Mouse (Mus musculus): ENCODE measurements around the gene Gm11172. TPM values are rescaled to one million over a fixed set of nuclear protein-coding genes. Genes with fewer than 3 reads are reported as not detected.

The Gm11172 gene
- total and polyA plus RNA-seq, 2 experiments from 2014 or later, result not detected

GRCm38 (mm10) chr16:10861408-10861807 is 48.7 kb downstream of the Gm11172 start:
- WGBS, result 73% methylated on average over 3 of the region's 3 CpGs
- no peak for TF ChIP-seq CTCF (IDR thresholded peaks at IDR 0.05)
- no peak overlapping the region for H3K27ac ChIP-seq (ENCODE audit: low read depth, low read length)

More at GRCm38 (mm10) chr16:10861408-10861807, 48.7 kb downstream of the Gm11172 start:
- Histone ChIP-seq H3K4me2 (ENCODE audit: low read depth, low read length, poor library complexity, severe bottlenecking) (no peak overlapping the region), H3K27me3 (ENCODE audit: insufficient read depth, low read length) (no peaks in the 10 kb centered on the region), H3K9me3 (ENCODE audit: low read length) (no peaks in the 10 kb centered on the region), H3K4me3 (ENCODE audit: low read depth, low read length) (no peak overlapping the region), H3K36me3 (ENCODE audit: insufficient read depth, low read length) (no peaks in the 10 kb centered on the region), H3K4me1 (ENCODE audit: insufficient read depth, low read length) (no peaks in the 10 kb centered on the region), H3K9ac (replicated peaks; ENCODE audit: low read length, poor library complexity, severe bottlenecking) (no peak overlapping the region)
- ATAC-seq (ENCODE audit: low FRiP score) (no peak), DNase-seq (ENCODE audit: low spot score) (no peak)

Other genes with a start within 250 kb of the Gm11172 start
- 4.1 and 7.9 TPM in 2 replicates for gene Socs1, start 27.4 kb upstream of the Gm11172 start, total RNA-seq (2014; rRNA removed)
- 4.6 and 4.8 TPM in 2 replicates for gene Socs1, start 27.4 kb upstream of the Gm11172 start, polyA plus RNA-seq (2015; fragmentation: Nextera tagmentation; extraction: Ambion mirVana)
- not detected in 2 replicates for gene Tnp2, start 24.3 kb upstream of the Gm11172 start, total RNA-seq (2014; rRNA removed)
- gene Tnp2, start 24.3 kb upstream of the Gm11172 start, polyA plus RNA-seq (2015; fragmentation: Nextera tagmentation; extraction: Ambion mirVana), result not detected in 2 replicates
- not detected in 2 replicates for gene Prm3, start 22.0 kb upstream of the Gm11172 start, total RNA-seq (2014; rRNA removed)
- gene Prm3, start 22.0 kb upstream of the Gm11172 start, polyA plus RNA-seq (2015; fragmentation: Nextera tagmentation; extraction: Ambion mirVana), result not detected in 2 replicates
- not detected in 2 replicates for gene Prm2, start 16.8 kb upstream of the Gm11172 start, total RNA-seq (2014; rRNA removed)
- not detected in 2 replicates for gene Prm2, start 16.8 kb upstream of the Gm11172 start, polyA plus RNA-seq (2015; fragmentation: Nextera tagmentation; extraction: Ambion mirVana)
- not detected in 2 replicates for gene Prm1, start 7.1 kb upstream of the Gm11172 start, total RNA-seq (2014; rRNA removed)
- 0.69 TPM in 1 of 2 replicates, not detected in the other for gene Prm1, start 7.1 kb upstream of the Gm11172 start, polyA plus RNA-seq (2015; fragmentation: Nextera tagmentation; extraction: Ambion mirVana)
- gene Rmi2, start 22.1 kb downstream of the Gm11172 start, total RNA-seq (2014; rRNA removed), result 0.14 and 1.1 TPM in 2 replicates
- 0.22 and 0.25 TPM in 2 replicates for gene Rmi2, start 22.1 kb downstream of the Gm11172 start, polyA plus RNA-seq (2015; fragmentation: Nextera tagmentation; extraction: Ambion mirVana)
- gene Snn, start 248.0 kb downstream of the Gm11172 start, total RNA-seq (2014; rRNA removed), result 241 and 278 TPM in 2 replicates
- gene Snn, start 248.0 kb downstream of the Gm11172 start, polyA plus RNA-seq (2015; fragmentation: Nextera tagmentation; extraction: Ambion mirVana), result 122 and 130 TPM in 2 replicates

All from midbrain, postnatal 0 days (tissue).